Mouse (Mus musculus): ENCODE measurements around the gene Gtf2h4. TPM values are rescaled to one million over a fixed set of nuclear protein-coding genes. Genes with fewer than 3 reads are reported as not detected.
A peak's percentile ranks its signal among the peaks of the same experiment; 100 is the strongest.

Gtf2h4 gene
- total RNA-seq, 2 experiments from 2014 or later = 23.5 to 24.1 TPM

DNA sequence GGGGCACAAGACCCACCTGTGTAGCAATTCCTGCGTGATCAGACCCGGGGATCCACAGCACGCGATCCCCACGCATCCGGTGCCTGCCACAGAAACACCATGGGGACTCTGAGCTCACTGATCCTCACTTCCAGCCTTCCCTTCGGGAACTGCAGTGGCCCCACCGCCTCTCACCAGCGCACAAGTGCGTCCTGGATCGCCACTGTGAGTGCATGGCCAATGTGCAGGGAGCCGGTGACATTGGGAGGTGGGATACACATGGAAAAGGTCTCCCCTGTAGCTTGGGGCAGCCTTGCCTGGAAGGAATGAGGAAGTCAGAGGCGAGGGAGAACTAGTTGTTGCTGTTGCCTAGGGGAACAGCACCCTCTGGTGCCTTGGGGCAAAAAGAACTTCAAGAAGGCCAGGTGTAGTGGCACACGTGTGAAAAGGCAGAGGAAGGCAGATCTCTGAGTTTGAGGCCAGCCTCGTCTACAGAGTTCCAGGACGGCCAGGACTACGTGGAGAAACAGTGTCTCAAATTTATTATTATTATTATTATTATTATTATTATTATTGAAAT is 7.5 kb downstream of the Gtf2h4 start:
- peak in 1 of 2 experiments; percentile 44 for DNase-seq (ENCODE audit: extremely low spot score in 1 of 2, low spot score in 2 of 2)
- intact Hi-C loops (cut with DNase I) = no loop called here

DNA sequence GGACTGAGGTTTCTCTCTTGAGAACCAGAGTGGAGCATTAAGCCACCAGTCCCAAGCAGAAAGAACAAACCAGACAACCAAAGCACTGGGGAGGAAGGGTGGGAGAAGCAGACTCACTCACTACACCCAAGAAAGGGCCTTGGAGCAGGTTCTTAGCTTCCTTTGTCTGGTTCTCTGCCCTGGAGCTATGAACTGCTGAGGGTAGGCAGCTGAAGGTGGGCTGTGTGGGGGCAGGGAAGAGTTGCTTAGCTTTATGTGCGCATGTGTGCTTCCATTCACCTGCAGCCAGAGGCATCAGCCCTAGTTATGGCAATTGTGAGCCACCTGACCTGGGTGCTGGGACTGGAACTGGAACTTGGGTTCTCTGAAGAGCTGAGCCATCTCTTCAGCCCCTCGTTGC is 20.5 kb downstream of the Gtf2h4 start:
- no peak for DNase-seq (ENCODE audit: extremely low spot score in 1 of 2, low spot score in 2 of 2)
- intact Hi-C loops (cut with DNase I) = no loop called here

DNA sequence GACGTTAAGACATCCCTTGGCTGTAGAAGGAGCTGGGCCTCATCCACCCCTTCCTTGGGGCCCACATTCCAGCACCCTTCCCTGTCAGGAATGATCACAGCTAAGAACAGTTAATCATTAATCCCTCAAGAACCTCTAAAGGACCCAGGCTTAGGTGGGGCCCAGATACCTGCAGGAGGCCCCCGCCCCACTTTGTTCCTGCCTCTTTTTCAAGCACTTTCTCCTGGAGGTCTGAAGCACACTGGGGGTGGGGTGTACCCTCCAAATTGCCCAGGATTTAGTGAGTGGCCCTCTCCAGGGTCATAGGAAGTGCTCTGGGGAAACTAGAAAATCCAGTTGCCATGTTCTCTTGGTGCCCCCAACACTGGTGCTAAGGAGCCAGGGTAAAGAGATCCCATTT is 24.1 kb downstream of the Gtf2h4 start:
- DNase-seq (ENCODE audit: extremely low spot score in 1 of 2, low spot score in 2 of 2) = no peak
- intact Hi-C loops (cut with DNase I) = no loop called here

DNA sequence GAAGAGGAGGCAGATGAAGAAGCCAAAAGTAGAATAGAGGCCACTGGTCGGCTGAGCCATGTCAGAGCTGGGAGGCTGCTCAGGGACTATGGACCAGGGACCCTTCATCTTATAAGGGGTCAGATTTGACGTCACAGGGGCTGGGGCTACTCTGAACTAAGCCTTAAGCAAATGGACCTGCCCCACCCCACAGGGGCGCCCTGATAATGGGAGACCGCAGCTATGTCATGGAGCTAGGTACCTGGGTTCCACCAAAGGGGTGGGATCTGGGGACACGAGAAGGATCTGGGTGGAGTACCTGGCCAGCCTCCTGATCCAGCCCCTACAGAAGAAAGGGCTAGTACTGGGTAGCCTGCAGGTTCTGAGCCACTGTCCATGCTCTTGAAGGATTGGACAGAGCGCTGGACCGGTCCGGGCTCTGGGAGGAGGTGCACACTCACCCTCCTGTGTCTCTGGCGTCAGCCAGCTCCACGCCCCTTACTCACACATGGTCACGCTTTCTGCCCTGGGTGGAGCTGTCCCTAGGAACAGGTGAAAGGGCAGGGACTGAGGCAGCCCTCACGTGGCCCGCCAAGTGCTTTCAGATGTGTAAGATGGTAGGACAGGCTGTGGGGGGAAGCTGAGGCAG is 29.8 kb downstream of the Gtf2h4 start, which contains the start of gene Mucl3:
Gene Mucl3, minus strand, starts transcription at position 87 of the 628 bp plus-strand sequence.
- DNase-seq (ENCODE audit: extremely low spot score in 1 of 2, low spot score in 2 of 2) = no peak
- intact Hi-C loops (cut with DNase I) = no loop called here

DNA sequence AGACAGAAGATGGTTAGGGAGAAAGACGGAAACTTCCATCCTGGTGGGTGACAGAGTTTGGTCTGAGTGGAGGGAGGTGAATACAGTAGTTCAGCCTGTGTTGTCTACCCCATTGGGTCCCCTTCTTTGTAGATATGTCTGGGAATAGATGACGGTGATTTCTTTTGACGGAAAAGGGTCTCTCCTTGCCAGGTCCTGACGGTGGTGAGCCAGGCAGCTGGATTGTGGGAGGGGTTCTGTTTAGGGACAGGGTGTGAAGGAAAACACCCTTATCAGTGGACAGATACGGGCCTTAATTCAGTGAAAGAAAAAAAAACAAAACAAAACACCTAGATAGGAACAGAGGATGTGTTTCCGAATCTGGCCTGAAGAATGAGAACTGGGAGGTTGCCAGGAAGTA is 34.2 kb downstream of the Gtf2h4 start:
- DNase-seq (ENCODE audit: extremely low spot score in 1 of 2, low spot score in 2 of 2) = no peak
- intact Hi-C loops (cut with DNase I) = loop anchor here (5.0 kb wide), 1 partner anchor 98 kb away; no protein-coding TSS in a partner anchor

DNA sequence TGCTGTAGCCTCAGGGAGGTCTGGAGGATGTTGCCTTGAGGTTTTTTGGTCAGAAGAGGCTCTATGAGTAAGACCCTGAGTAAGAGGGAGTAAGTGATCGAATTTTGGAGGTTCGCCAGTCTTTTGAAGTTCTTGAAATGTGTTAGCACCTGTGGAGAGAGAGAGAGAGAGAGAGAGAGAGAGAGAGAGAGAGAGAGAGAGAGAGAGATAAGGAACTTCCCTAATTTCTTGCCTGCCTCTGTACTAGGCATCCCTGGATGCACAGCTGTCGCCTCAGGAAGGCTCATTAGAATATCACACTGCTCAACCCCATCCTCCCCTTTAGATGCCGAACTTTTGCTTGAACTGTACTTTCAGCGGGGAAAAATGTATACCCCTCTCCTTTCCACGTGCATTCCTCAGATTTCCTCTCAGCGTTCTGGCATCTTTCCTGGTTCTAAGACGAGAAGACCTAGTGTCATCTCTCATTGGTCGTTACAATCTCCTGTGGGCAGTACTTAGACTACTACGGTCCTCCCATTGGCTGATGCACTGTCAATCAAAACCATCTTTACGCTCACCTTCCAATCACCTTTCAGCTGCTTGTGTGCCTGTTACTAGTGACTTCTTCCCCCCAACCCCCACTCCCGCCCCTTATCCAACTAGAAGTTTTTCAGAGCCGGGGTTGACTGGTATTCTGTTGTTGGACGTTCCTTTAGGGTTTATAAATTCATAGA is 34.9 kb downstream of the Gtf2h4 start:
- intact Hi-C loops (cut with DNase I) = loop anchor here (5.0 kb wide), 1 partner anchor 99 kb away; no protein-coding TSS in a partner anchor
- DNase-seq (ENCODE audit: extremely low spot score in 1 of 2, low spot score in 2 of 2) = peak in 1 of 2 experiments; percentile 51

DNA sequence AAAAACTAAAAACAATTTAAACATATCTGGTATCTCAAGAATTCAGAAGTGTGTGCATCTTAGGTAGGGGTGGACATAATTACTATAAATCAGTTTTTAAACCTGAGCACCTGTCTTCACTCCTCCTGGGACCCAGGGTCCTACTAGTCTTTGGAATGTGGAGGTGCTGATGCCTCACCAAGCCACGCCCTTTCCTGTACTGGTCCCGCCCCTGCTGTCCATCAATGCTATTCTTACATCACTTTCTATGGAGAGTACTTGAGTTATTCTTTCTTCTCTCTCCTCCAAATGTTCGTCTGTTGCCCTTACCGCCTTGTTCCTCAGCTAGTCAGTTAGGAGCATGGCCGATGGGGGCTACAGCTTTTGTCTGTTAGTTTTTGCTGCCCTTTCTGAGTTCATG is 37.2 kb downstream of the Gtf2h4 start:
- intact Hi-C loops (cut with DNase I) = loop anchor here (5.0 kb wide), 1 partner anchor 101 kb away; no protein-coding TSS in a partner anchor
- DNase-seq (ENCODE audit: extremely low spot score in 1 of 2, low spot score in 2 of 2) = peak in 1 of 2 experiments; percentile 63

DNA sequence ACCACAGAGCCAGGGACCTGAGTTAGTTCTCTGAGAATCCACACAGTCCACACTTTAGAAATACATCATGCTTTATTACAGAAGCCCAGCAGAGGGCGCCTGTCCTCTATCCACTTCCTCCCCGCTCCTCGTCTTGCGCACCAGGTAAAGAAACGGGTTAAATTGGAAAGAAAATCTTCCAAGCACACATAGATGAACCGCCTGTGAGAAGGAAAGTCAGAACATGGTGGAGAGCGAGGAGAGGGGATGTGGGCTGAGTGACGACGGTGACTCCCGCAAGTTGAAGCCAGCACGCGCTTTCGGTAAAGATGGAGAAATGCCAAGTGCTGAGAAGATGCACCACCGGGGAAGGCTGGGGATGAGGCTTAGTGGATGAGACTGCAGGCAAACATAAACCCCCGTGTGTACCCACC is 37.8 kb downstream of the Gtf2h4 start:
- intact Hi-C loops (cut with DNase I) = loop anchor here (2.0 to 5.0 kb wide), 2 partner anchors 45 to 102 kb away; no protein-coding TSS in a partner anchor
- peak; percentile 74 to 88 for DNase-seq (ENCODE audit: extremely low spot score in 1 of 2, low spot score in 2 of 2)

DNA sequence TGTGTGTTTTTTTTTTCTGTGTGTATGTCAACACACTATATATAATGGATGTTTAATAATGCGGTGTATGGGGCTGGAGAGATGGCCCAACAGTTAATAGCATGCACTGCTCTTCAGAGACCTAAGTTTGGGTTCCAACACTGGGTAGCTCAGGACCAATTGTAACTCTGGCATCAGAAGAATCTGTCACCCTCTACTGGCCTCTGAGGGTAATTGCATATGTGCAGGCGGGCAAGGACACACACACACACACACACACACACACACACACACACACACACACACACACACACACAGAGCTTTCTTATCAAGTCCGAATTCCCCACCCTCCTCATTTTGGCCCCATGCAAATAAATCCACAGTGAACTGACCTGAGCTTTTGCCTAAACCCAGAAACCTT is 38.3 kb downstream of the Gtf2h4 start:
- peak in 1 of 2 experiments; percentile 50 for DNase-seq (ENCODE audit: extremely low spot score in 1 of 2, low spot score in 2 of 2)
- intact Hi-C loops (cut with DNase I) = loop anchor here (2.0 to 5.0 kb wide), 2 partner anchors 44 to 102 kb away; no protein-coding TSS in a partner anchor

DNA sequence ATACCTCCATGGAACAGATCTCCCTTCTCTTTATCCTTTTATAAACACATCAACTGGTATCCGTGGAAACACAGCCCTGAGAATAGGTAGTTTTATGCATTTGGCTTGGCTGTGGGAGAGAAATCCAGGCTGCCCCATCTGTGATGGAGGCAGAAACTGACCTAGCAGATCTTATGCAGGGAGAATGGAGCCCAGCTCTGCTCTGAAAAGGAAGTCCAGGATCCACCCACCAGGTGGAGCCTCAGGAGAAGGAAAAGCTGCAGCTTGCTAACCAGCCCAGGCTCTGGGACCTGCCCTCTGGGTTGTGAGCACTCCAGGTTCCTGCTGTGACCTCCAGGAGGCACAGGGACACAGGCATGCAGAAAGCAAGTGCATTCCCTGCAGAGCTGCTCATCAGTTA is 39.5 kb downstream of the Gtf2h4 start:
- DNase-seq (ENCODE audit: extremely low spot score in 1 of 2, low spot score in 2 of 2) = peak; percentile 62 to 71
- intact Hi-C loops (cut with DNase I) = loop anchor here (2.0 kb wide), 1 partner anchor 43 kb away; no protein-coding TSS in a partner anchor

DNA sequence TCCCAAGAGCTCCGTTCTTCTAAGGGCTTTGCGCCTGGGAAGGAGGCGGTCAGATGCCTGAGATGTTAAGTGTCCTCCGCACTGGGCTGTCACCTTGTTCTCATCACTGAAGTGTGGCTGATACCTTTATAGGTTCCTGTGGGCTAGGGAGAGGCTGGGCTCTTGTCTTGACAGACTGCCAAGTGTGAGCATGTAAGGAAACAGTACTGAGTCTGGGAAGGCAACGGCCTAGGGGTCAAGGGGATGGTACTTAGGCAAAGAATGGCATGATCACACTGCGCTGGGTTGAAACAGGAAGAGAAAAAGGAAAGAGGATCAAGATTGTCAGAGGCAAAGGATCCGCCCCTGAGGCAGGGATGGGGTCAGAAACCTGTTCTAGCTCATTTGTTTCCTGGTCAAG is 47.0 kb downstream of the Gtf2h4 start, which contains the start of gene Gm9573:
Gene Gm9573, minus strand, starts transcription at position 101 of the 400 bp plus-strand sequence.
- intact Hi-C loops (cut with DNase I) = no loop called here
- no peak for DNase-seq (ENCODE audit: extremely low spot score in 1 of 2, low spot score in 2 of 2)

Other genes starting within 250 kb of the Gtf2h4 start
- not detected for gene H2-Q6, start 248.9 kb downstream of the Gtf2h4 start, total RNA-seq (2021)
- under 1 TPM in 1 of 2 experiments, not detected in 1; 0.55 TPM for gene H2-Q7, start 234.6 kb downstream of the Gtf2h4 start, total RNA-seq (2021)
- not detected for gene H2-Q10, start 203.7 kb downstream of the Gtf2h4 start, total RNA-seq (2021)
- not detected for gene Pou5f1, start 167.7 kb downstream of the Gtf2h4 start, total RNA-seq (2021)
- 1 to 10 TPM; 5.7 to 8.5 TPM for gene Tcf19, start 156.9 kb downstream of the Gtf2h4 start, total RNA-seq (2021)
- 1 to 10 TPM; 6.4 to 7.4 TPM for gene Cchcr1, start 156.6 kb downstream of the Gtf2h4 start, total RNA-seq (2021)
- under 1 TPM; 0.43 to 0.59 TPM for gene Psors1c2, start 140.5 kb downstream of the Gtf2h4 start, total RNA-seq (2021)
- gene Cdsn, start 121.6 kb downstream of the Gtf2h4 start, total RNA-seq (2021) = under 1 TPM; 0.41 to 0.47 TPM
- gene 2300002M23Rik, start 106.3 kb downstream of the Gtf2h4 start, total RNA-seq (2021) = not detected
- not detected for gene Sfta2, start 72.2 kb downstream of the Gtf2h4 start, total RNA-seq (2021)
- gene Gm9573, start 47.1 kb downstream of the Gtf2h4 start, total RNA-seq (2021) = not detected
- gene Mucl3, start 30.0 kb downstream of the Gtf2h4 start, total RNA-seq (2021) = not detected
- 10 to 100 TPM; 31.2 to 42.6 TPM for gene Vars2, start 6.1 kb downstream of the Gtf2h4 start, total RNA-seq (2021)
- gene Ddr1, start 30.9 kb upstream of the Gtf2h4 start, total RNA-seq (2021) = 10 to 100 TPM; 39.6 to 40.1 TPM
- 1 to 10 TPM; 5.4 to 5.8 TPM for gene Ier3, start 147.9 kb upstream of the Gtf2h4 start, total RNA-seq (2021)
- 100 to 1,000 TPM; 171 to 178 TPM for gene Flot1, start 149.5 kb upstream of the Gtf2h4 start, total RNA-seq (2021)
- 1,000 to 10,000 TPM; 1,429 to 1,573 TPM for gene Tubb5, start 164.6 kb upstream of the Gtf2h4 start, total RNA-seq (2021)
- 10 to 100 TPM; 12.5 to 19.1 TPM for gene Mdc1, start 167.8 kb upstream of the Gtf2h4 start, total RNA-seq (2021)
- gene Nrm, start 187.6 kb upstream of the Gtf2h4 start, total RNA-seq (2021) = 10 to 100 TPM in 1 of 2 experiments, 1 to 10 TPM in 1; 6.0 to 11.8 TPM
- 10 to 100 TPM; 20.6 to 23.6 TPM for gene Ppp1r18, start 191.9 kb upstream of the Gtf2h4 start, total RNA-seq (2021)
- gene Dhx16, start 206.1 kb upstream of the Gtf2h4 start, total RNA-seq (2021) = 10 to 100 TPM; 29.1 to 31.0 TPM
- 10 to 100 TPM; 61.5 to 72.4 TPM for gene 2310061I04Rik, start 223.7 kb upstream of the Gtf2h4 start, total RNA-seq (2021)
- 100 to 1,000 TPM; 105 to 111 TPM for gene Atat1, start 236.3 kb upstream of the Gtf2h4 start, total RNA-seq (2021)
- 10 to 100 TPM; 50.4 to 52.0 TPM for gene Mrps18b, start 242.7 kb upstream of the Gtf2h4 start, total RNA-seq (2021)
- 10 to 100 TPM; 57.2 to 66.5 TPM for gene Ppp1r10, start 242.7 kb upstream of the Gtf2h4 start, total RNA-seq (2021)

Measured in left cerebral cortex, postnatal 10 days (tissue).